Mouse (Mus musculus): ENCODE results near the gene Hprt. TPM values are rescaled to one million over a fixed set of nuclear protein-coding genes. Genes with fewer than 3 reads are reported as not detected.

Hprt gene
- polyA plus RNA-seq, 1 experiment, result 63.6 TPM

- TF ChIP-seq CEBPB (IDR thresholded peaks at IDR 0.05; ENCODE audit: insufficient read depth, poor library complexity, severe bottlenecking) (no peak), POLR2AphosphoS2 (IDR thresholded peaks at IDR 0.05; ENCODE audit: insufficient read length, low read depth) (no peak), MAX (IDR thresholded peaks at IDR 0.05; ENCODE audit: low read depth) (no peak), E2F4 (IDR thresholded peaks at IDR 0.05; ENCODE audit: insufficient read depth) (no peak), USF1 (IDR thresholded peaks at IDR 0.05; ENCODE audit: low read depth) (no peak), MYOG (IDR thresholded peaks at IDR 0.05; ENCODE audit: control insufficient read depth in 1 of 3, insufficient read depth in 1 of 3, insufficient read length in 2 of 3, low read depth in 2 of 3) (no peak), POLR2A (IDR thresholded peaks at IDR 0.05; ENCODE audit: insufficient read length, low read depth) (no peak), TCF3 (IDR thresholded peaks at IDR 0.05; ENCODE audit: insufficient read length, low read depth) (no peak), TCF12 (IDR thresholded peaks at IDR 0.05; ENCODE audit: insufficient read depth, poor library complexity, severe bottlenecking) (no peak), REST (IDR thresholded peaks at IDR 0.05; ENCODE audit: insufficient read depth, insufficient read length) (no peak), SRF (IDR thresholded peaks at IDR 0.05; ENCODE audit: control insufficient read depth, insufficient read length, low read depth) (no peak), MYOD1 (IDR thresholded peaks at IDR 0.05; ENCODE audit: control insufficient read depth in 1 of 3, insufficient read length in 2 of 3, low read depth in 2 of 3) (no peak)
- Histone ChIP-seq H3K79me2 (ENCODE audit: control insufficient read depth, insufficient read depth) (no peaks in the 10 kb centered on the region), H3K4me2 (ENCODE audit: low read depth) (no peak overlapping the region), H3K36me3 (ENCODE audit: control insufficient read depth, insufficient read depth) (no peaks in the 10 kb centered on the region), H3K27me3 (ENCODE audit: control insufficient read depth, insufficient read depth, insufficient read length) (no peaks in the 10 kb centered on the region), H3ac (ENCODE audit: control insufficient read depth, insufficient read length) (no peak overlapping the region), H3K4me3 (no peak overlapping the region)
Measured at GRCm38 (mm10) chrX:53040138-53040537, 52.2 kb downstream of the Hprt start.

GRCm38 (mm10) chrX:53041006-53041405 lies 53.1 kb downstream of the Hprt start:
- no peak overlapping the region for H3K4me2 ChIP-seq (ENCODE audit: low read depth)
- no peak overlapping the region for H3ac ChIP-seq (ENCODE audit: control insufficient read depth, insufficient read length)
- TF ChIP-seq POLR2AphosphoS2 (IDR thresholded peaks at IDR 0.05; ENCODE audit: insufficient read length, low read depth) (no peak), USF1 (IDR thresholded peaks at IDR 0.05; ENCODE audit: low read depth) (no peak), REST (IDR thresholded peaks at IDR 0.05; ENCODE audit: insufficient read depth, insufficient read length) (no peak), TCF12 (IDR thresholded peaks at IDR 0.05; ENCODE audit: insufficient read depth, poor library complexity, severe bottlenecking) (no peak), MAX (IDR thresholded peaks at IDR 0.05; ENCODE audit: low read depth) (no peak), SRF (IDR thresholded peaks at IDR 0.05; ENCODE audit: control insufficient read depth, insufficient read length, low read depth) (no peak), MYOG (IDR thresholded peaks at IDR 0.05; ENCODE audit: control insufficient read depth in 1 of 3, insufficient read depth in 1 of 3, insufficient read length in 2 of 3, low read depth in 2 of 3) (no peak), E2F4 (IDR thresholded peaks at IDR 0.05; ENCODE audit: insufficient read depth) (no peak), TCF3 (IDR thresholded peaks at IDR 0.05; ENCODE audit: insufficient read length, low read depth) (no peak), MYOD1 (IDR thresholded peaks at IDR 0.05; ENCODE audit: control insufficient read depth in 1 of 3, insufficient read length in 2 of 3, low read depth in 2 of 3) (no peak), POLR2A (IDR thresholded peaks at IDR 0.05; ENCODE audit: insufficient read length, low read depth) (no peak), CEBPB (IDR thresholded peaks at IDR 0.05; ENCODE audit: insufficient read depth, poor library complexity, severe bottlenecking) (no peak)
- no peaks in the 10 kb centered on the region for H3K36me3 ChIP-seq (ENCODE audit: control insufficient read depth, insufficient read depth)
- H3K4me3 ChIP-seq, result no peak overlapping the region
- H3K79me2 ChIP-seq (ENCODE audit: control insufficient read depth, insufficient read depth), result no peaks in the 10 kb centered on the region
- no peaks in the 10 kb centered on the region for H3K27me3 ChIP-seq (ENCODE audit: control insufficient read depth, insufficient read depth, insufficient read length)

- H3K4me2 ChIP-seq (ENCODE audit: low read depth), result no peak overlapping the region
- no peaks in the 10 kb centered on the region for H3K36me3 ChIP-seq (ENCODE audit: control insufficient read depth, insufficient read depth)
- no peaks in the 10 kb centered on the region for H3K27me3 ChIP-seq (ENCODE audit: control insufficient read depth, insufficient read depth, insufficient read length)
- TF ChIP-seq USF1 (IDR thresholded peaks at IDR 0.05; ENCODE audit: low read depth), result no peak
- no peaks in the 10 kb centered on the region for H3K79me2 ChIP-seq (ENCODE audit: control insufficient read depth, insufficient read depth)
- no peak overlapping the region for H3ac ChIP-seq (ENCODE audit: control insufficient read depth, insufficient read length)
- H3K4me3 ChIP-seq, result no peak overlapping the region
Measured at GRCm38 (mm10) chrX:53045187-53045903, 57.4 kb downstream of the Hprt start.

- no peak overlapping the region for H3K4me2 ChIP-seq (ENCODE audit: low read depth)
- no peaks in the 10 kb centered on the region for H3K36me3 ChIP-seq (ENCODE audit: control insufficient read depth, insufficient read depth)
- TF ChIP-seq CEBPB (IDR thresholded peaks at IDR 0.05; ENCODE audit: insufficient read depth, poor library complexity, severe bottlenecking) (no peak), TCF3 (IDR thresholded peaks at IDR 0.05; ENCODE audit: insufficient read length, low read depth) (no peak), USF1 (IDR thresholded peaks at IDR 0.05; ENCODE audit: low read depth) (no peak), MAX (IDR thresholded peaks at IDR 0.05; ENCODE audit: low read depth) (no peak), POLR2A (IDR thresholded peaks at IDR 0.05; ENCODE audit: insufficient read length, low read depth) (no peak), MYOD1 (IDR thresholded peaks at IDR 0.05; ENCODE audit: control insufficient read depth in 1 of 3, insufficient read length in 2 of 3, low read depth in 2 of 3) (no peak)
- no peaks in the 10 kb centered on the region for H3K79me2 ChIP-seq (ENCODE audit: control insufficient read depth, insufficient read depth)
- H3K27me3 ChIP-seq (ENCODE audit: control insufficient read depth, insufficient read depth, insufficient read length), result no peaks in the 10 kb centered on the region
- no peak overlapping the region for H3K4me3 ChIP-seq
- H3ac ChIP-seq (ENCODE audit: control insufficient read depth, insufficient read length), result no peak overlapping the region
Measured at GRCm38 (mm10) chrX:53046033-53046432, 58.1 kb downstream of the Hprt start.

- Histone ChIP-seq H3K4me3 (no peak overlapping the region), H3ac (ENCODE audit: control insufficient read depth, insufficient read length) (no peak overlapping the region), H3K4me2 (ENCODE audit: low read depth) (no peak overlapping the region), H3K36me3 (ENCODE audit: control insufficient read depth, insufficient read depth) (no peaks in the 10 kb centered on the region), H3K27me3 (ENCODE audit: control insufficient read depth, insufficient read depth, insufficient read length) (no peaks in the 10 kb centered on the region), H3K79me2 (ENCODE audit: control insufficient read depth, insufficient read depth) (no peaks in the 10 kb centered on the region)
- TF ChIP-seq TCF12 (IDR thresholded peaks at IDR 0.05; ENCODE audit: insufficient read depth, poor library complexity, severe bottlenecking), result no peak
- TF ChIP-seq MAX (IDR thresholded peaks at IDR 0.05; ENCODE audit: low read depth), result no peak
- no peak for TF ChIP-seq USF1 (IDR thresholded peaks at IDR 0.05; ENCODE audit: low read depth)
- TF ChIP-seq POLR2A (IDR thresholded peaks at IDR 0.05; ENCODE audit: insufficient read length, low read depth), result no peak
- TF ChIP-seq MYOD1 (IDR thresholded peaks at IDR 0.05; ENCODE audit: control insufficient read depth in 1 of 3, insufficient read length in 2 of 3, low read depth in 2 of 3), result no peak
- no peak for TF ChIP-seq REST (IDR thresholded peaks at IDR 0.05; ENCODE audit: insufficient read depth, insufficient read length)
- no peak for TF ChIP-seq TCF3 (IDR thresholded peaks at IDR 0.05; ENCODE audit: insufficient read length, low read depth)
- TF ChIP-seq SRF (IDR thresholded peaks at IDR 0.05; ENCODE audit: control insufficient read depth, insufficient read length, low read depth), result no peak
Measured at GRCm38 (mm10) chrX:53046911-53047310, 59.0 kb downstream of the Hprt start.
